Mouse (Mus musculus) hindbrain, embryonic 13.5 days (tissue): ENCODE measurements at regions not wholly inside any gene's neighbourhood (a gene's known extent, or its start where the extent isn't known, plus 50 kb on each side); places are given as distances from the start of the nearest gene placed in this dataset.

Experiments used
- ATAC-seq: fragments of 200-750 bp; cut with Nextera tagmentation; 2 replicates; pipeline ENCODE4 v1.8.0; 2017; ENCODE audit warnings: moderate TSS enrichment; ENCODE audit not compliant: low FRiP score
- H3K27ac ChIP-seq: fragments of 300-500 bp; sonication (generic); 2 replicates; pipeline ENCODE4 v1.5.1; 2015; ENCODE audit warnings: inconsistent platforms, mild to moderate bottlenecking, moderate library complexity
- H3K27me3 ChIP-seq: fragments of 300-500 bp; sonication (generic); 2 replicates; pipeline ENCODE4 v1.6.1; 2015; ENCODE audit warnings: mild to moderate bottlenecking, inconsistent platforms
- H3K36me3 ChIP-seq: fragments of 300-500 bp; sonication (generic); 2 replicates; pipeline ENCODE4 v1.6.1; 2015; ENCODE audit warnings: mild to moderate bottlenecking, inconsistent platforms
- H3K4me1 ChIP-seq: fragments of 300-500 bp; sonication (generic); replicated peaks from 2 replicates; pipeline ENCODE4 v1.6.1; 2015; ENCODE audit warnings: inconsistent platforms
- H3K4me2 ChIP-seq: fragments of 300-500 bp; sonication (generic); 2 replicates; pipeline ENCODE4 v1.6.1; 2015; ENCODE audit warnings: inconsistent platforms, mild to moderate bottlenecking, moderate library complexity
- H3K4me3 ChIP-seq: fragments of 300-500 bp; sonication (generic); 2 replicates; pipeline ENCODE4 v1.5.1; 2015; ENCODE audit warnings: mild to moderate bottlenecking, inconsistent platforms
- H3K9ac ChIP-seq: fragments of 300-500 bp; sonication (generic); 2 replicates; pipeline ENCODE4 v1.6.1; 2015; ENCODE audit warnings: mild to moderate bottlenecking, inconsistent platforms
- H3K9me3 ChIP-seq: fragments of 300-500 bp; sonication (generic); 2 replicates; pipeline ENCODE4 v1.6.1; 2016; ENCODE audit warnings: inconsistent platforms
- WGBS: fragments of 180-500 bp; shearing (Covaris S2); methylation state at CpG from one replicate; pipeline ENCODE4 v1.1.7; 2015; 5-methylcytosine and 5-hydroxymethylcytosine counted together

GRCm38 (mm10) chr13:112203721-112204120 lies 84.5 kb upstream of the Ankrd55 start:
- ATAC-seq = no peak
- WGBS = 78% methylated on average over 8 of the region's 8 CpGs

GRCm38 (mm10) chr13:112204204-112204603 lies 84.0 kb upstream of the Ankrd55 start:
- Histone ChIP-seq H3K4me3 (no peak overlapping the region), H3K9ac (no peak overlapping the region), H3K27me3 (no peaks in the 10 kb centered on the region), H3K4me1 (peaks cover 8% of the 10 kb centered on the region; the same call in 1 of the 2 replicates), H3K9me3 (no peaks in the 10 kb centered on the region), H3K36me3 (no peaks in the 10 kb centered on the region), H3K4me2 (no peak overlapping the region), H3K27ac (no peak overlapping the region)
- no peak for ATAC-seq
- WGBS = 75% methylated on average over 3 of the region's 3 CpGs

More at GRCm38 (mm10) chr13:112203721-112204120, 84.5 kb upstream of the Ankrd55 start:
- H3K9ac ChIP-seq = no peak overlapping the region
- no peaks in the 10 kb centered on the region for H3K36me3 ChIP-seq
- H3K27ac ChIP-seq = no peak overlapping the region
- no peak overlapping the region for H3K4me2 ChIP-seq
- H3K9me3 ChIP-seq = no peaks in the 10 kb centered on the region
- no peaks in the 10 kb centered on the region for H3K27me3 ChIP-seq
- H3K4me3 ChIP-seq = no peak overlapping the region
- H3K4me1 ChIP-seq = peaks cover 8% of the 10 kb centered on the region; the same call in 1 of the 2 replicates

GRCm38 (mm10) chr13:112204813-112205212 lies 83.4 kb upstream of the Ankrd55 start:
- no peak for ATAC-seq
- no peak overlapping the region for H3K4me3 ChIP-seq
- H3K4me2 ChIP-seq = no peak overlapping the region
- no peaks in the 10 kb centered on the region for H3K36me3 ChIP-seq
- no peak overlapping the region for H3K9ac ChIP-seq
- WGBS = 49% methylated on average over 5 of the region's 5 CpGs
- no peaks in the 10 kb centered on the region for H3K27me3 ChIP-seq
- H3K4me1 ChIP-seq = peaks cover 8% of the 10 kb centered on the region; the same call in 1 of the 2 replicates
- H3K27ac ChIP-seq = no peak overlapping the region
- H3K9me3 ChIP-seq = no peaks in the 10 kb centered on the region

GRCm38 (mm10) chr13:112207617-112208235 lies 80.5 kb upstream of the Ankrd55 start:
- WGBS = 66% methylated on average over 12 of the region's 12 CpGs
- H3K36me3 ChIP-seq = no peaks in the 10 kb centered on the region

GRCm38 (mm10) chr13:112211841-112212240 lies 76.4 kb upstream of the Ankrd55 start:
- 77% methylated on average over 9 of the region's 9 CpGs for WGBS
- ATAC-seq = no peak

More at GRCm38 (mm10) chr13:112207617-112208235, 80.5 kb upstream of the Ankrd55 start:
- Histone ChIP-seq H3K4me1 (peaks cover 8% of the 10 kb centered on the region; the same call in 1 of the 2 replicates), H3K9ac (no peak overlapping the region), H3K4me2 (no peak overlapping the region), H3K9me3 (no peaks in the 10 kb centered on the region), H3K4me3 (no peak overlapping the region), H3K27ac (no peak overlapping the region), H3K27me3 (no peaks in the 10 kb centered on the region)
- no peak for ATAC-seq

GRCm38 (mm10) chr13:112212391-112212790 lies 75.9 kb upstream of the Ankrd55 start:
- Histone ChIP-seq H3K9ac (no peak overlapping the region), H3K36me3 (no peaks in the 10 kb centered on the region)

More at GRCm38 (mm10) chr13:112211841-112212240, 76.4 kb upstream of the Ankrd55 start:
- H3K4me2 ChIP-seq = no peak overlapping the region
- no peak overlapping the region for H3K4me3 ChIP-seq
- no peak overlapping the region for H3K27ac ChIP-seq
- no peaks in the 10 kb centered on the region for H3K27me3 ChIP-seq
- no peak overlapping the region for H3K9ac ChIP-seq
- H3K4me1 ChIP-seq = no peaks in the 10 kb centered on the region
- H3K9me3 ChIP-seq = no peaks in the 10 kb centered on the region
- H3K36me3 ChIP-seq = no peaks in the 10 kb centered on the region

GRCm38 (mm10) chr13:112213652-112214081 lies 74.6 kb upstream of the Ankrd55 start:
- H3K36me3 ChIP-seq = no peaks in the 10 kb centered on the region
- H3K9ac ChIP-seq = no peak overlapping the region
- H3K4me1 ChIP-seq = no peaks in the 10 kb centered on the region
- ATAC-seq = 0 out of 2 replicates have a peak, but pooled peaks have one; percentile 43
- no peak overlapping the region for H3K27ac ChIP-seq
- H3K4me3 ChIP-seq = no peak overlapping the region
- no peak overlapping the region for H3K4me2 ChIP-seq
- H3K9me3 ChIP-seq = no peaks in the 10 kb centered on the region
- no peaks in the 10 kb centered on the region for H3K27me3 ChIP-seq
- WGBS = 68% methylated on average over 17 of the region's 17 CpGs

More at GRCm38 (mm10) chr13:112212391-112212790, 75.9 kb upstream of the Ankrd55 start:
- Histone ChIP-seq H3K4me2 (no peak overlapping the region), H3K4me1 (no peaks in the 10 kb centered on the region), H3K27me3 (no peaks in the 10 kb centered on the region), H3K4me3 (no peak overlapping the region), H3K9me3 (no peaks in the 10 kb centered on the region), H3K27ac (no peak overlapping the region)
- no peak for ATAC-seq
- WGBS = 85% methylated on average over 12 of the region's 12 CpGs

- Histone ChIP-seq H3K9me3 (no peaks in the 10 kb centered on the region), H3K4me1 (no peaks in the 10 kb centered on the region)
- 92% methylated on average over 14 of the region's 14 CpGs for WGBS
Measured at GRCm38 (mm10) chr13:112216084-112216483, 72.2 kb upstream of the Ankrd55 start.

GRCm38 (mm10) chr13:112218389-112218788 lies 69.9 kb upstream of the Ankrd55 start:
- Histone ChIP-seq H3K27me3 (no peaks in the 10 kb centered on the region), H3K4me2 (no peak overlapping the region), H3K4me3 (no peak overlapping the region), H3K9me3 (no peaks in the 10 kb centered on the region), H3K9ac (no peak overlapping the region), H3K36me3 (no peaks in the 10 kb centered on the region), H3K4me1 (no peaks in the 10 kb centered on the region), H3K27ac (no peak overlapping the region)
- 77% methylated on average over 5 of the region's 5 CpGs for WGBS
- no peak for ATAC-seq

More at GRCm38 (mm10) chr13:112216084-112216483, 72.2 kb upstream of the Ankrd55 start:
- Histone ChIP-seq H3K4me2 (no peak overlapping the region), H3K36me3 (no peaks in the 10 kb centered on the region), H3K9ac (no peak overlapping the region), H3K27me3 (no peaks in the 10 kb centered on the region), H3K27ac (no peak overlapping the region), H3K4me3 (no peak overlapping the region)
- no peak for ATAC-seq

- no peak overlapping the region for H3K9ac ChIP-seq
- H3K4me3 ChIP-seq = no peak overlapping the region
- no peaks in the 10 kb centered on the region for H3K27me3 ChIP-seq
- H3K27ac ChIP-seq = no peak overlapping the region
- no peaks in the 10 kb centered on the region for H3K36me3 ChIP-seq
- H3K4me2 ChIP-seq = no peak overlapping the region
- no peak for ATAC-seq
- H3K4me1 ChIP-seq = no peaks in the 10 kb centered on the region
- 88% methylated on average over 8 of the region's 8 CpGs for WGBS
- no peaks in the 10 kb centered on the region for H3K9me3 ChIP-seq
Measured at GRCm38 (mm10) chr13:112220184-112220583, 68.1 kb upstream of the Ankrd55 start.

GRCm38 (mm10) chr13:112223616-112224015 lies 64.6 kb upstream of the Ankrd55 start:
- Histone ChIP-seq H3K9me3 (no peaks in the 10 kb centered on the region), H3K4me1 (no peaks in the 10 kb centered on the region), H3K4me3 (no peak overlapping the region), H3K27me3 (no peaks in the 10 kb centered on the region), H3K27ac (no peak overlapping the region), H3K36me3 (no peaks in the 10 kb centered on the region), H3K9ac (no peak overlapping the region), H3K4me2 (no peak overlapping the region)
- WGBS = 81% methylated on average over 2 of the region's 2 CpGs
- no peak for ATAC-seq

- Histone ChIP-seq H3K27ac (no peak overlapping the region), H3K4me2 (no peak overlapping the region), H3K9me3 (no peaks in the 10 kb centered on the region), H3K36me3 (no peaks in the 10 kb centered on the region), H3K9ac (no peak overlapping the region), H3K4me1 (no peaks in the 10 kb centered on the region), H3K4me3 (no peak overlapping the region), H3K27me3 (no peaks in the 10 kb centered on the region)
- 86% methylated on average over 13 of the region's 13 CpGs for WGBS
- ATAC-seq = no peak
Measured at GRCm38 (mm10) chr13:112227766-112228165, 60.5 kb upstream of the Ankrd55 start.

- ATAC-seq = no peak
- Histone ChIP-seq H3K4me2 (no peak overlapping the region), H3K27ac (no peak overlapping the region), H3K4me3 (no peak overlapping the region), H3K4me1 (no peaks in the 10 kb centered on the region), H3K9me3 (no peaks in the 10 kb centered on the region), H3K27me3 (no peaks in the 10 kb centered on the region), H3K36me3 (no peaks in the 10 kb centered on the region), H3K9ac (no peak overlapping the region)
- WGBS = 90% methylated on average over 4 of the region's 4 CpGs
Measured at GRCm38 (mm10) chr13:112228846-112229245, 59.4 kb upstream of the Ankrd55 start.
